Mouse (Mus musculus): ENCODE measurements around the gene Mycbp2.

Gene Mycbp2

GRCm38 (mm10) chr14:103276667-103277066, 69.9 kb downstream of the Mycbp2 start:
- in situ Hi-C loops (cut with MboI; ENCODE audit: unreplicated experiment in 2 of 2), result no loop called here

- in situ Hi-C loops (cut with MboI; ENCODE audit: unreplicated experiment in 2 of 2), result no loop called here
Observed at GRCm38 (mm10) chr14:103260437-103260836, 86.2 kb downstream of the Mycbp2 start.

GRCm38 (mm10) chr14:103258745-103259144, 87.9 kb downstream of the Mycbp2 start:
- in situ Hi-C loops (cut with MboI; ENCODE audit: unreplicated experiment in 2 of 2), result no loop called here

- in situ Hi-C loops (cut with MboI; ENCODE audit: unreplicated experiment in 2 of 2), result no loop called here
Observed at GRCm38 (mm10) chr14:103256866-103257265, 89.7 kb downstream of the Mycbp2 start.

- in situ Hi-C loops (cut with MboI; ENCODE audit: unreplicated experiment in 2 of 2), result no loop called here
Observed at GRCm38 (mm10) chr14:103254311-103254710, 92.3 kb downstream of the Mycbp2 start.

GRCm38 (mm10) chr14:103242020-103242419, 104.6 kb downstream of the Mycbp2 start:
- in situ Hi-C loops (cut with MboI; ENCODE audit: unreplicated experiment in 2 of 2), result no loop called here

GRCm38 (mm10) chr14:103234770-103235169, 111.8 kb downstream of the Mycbp2 start:
- in situ Hi-C loops (cut with MboI; ENCODE audit: unreplicated experiment in 2 of 2), result loop anchor here in 1 of 2 experiments (5.0 kb wide), 1 partner anchor 233 kb away; no protein-coding TSS in a partner anchor

- in situ Hi-C loops (cut with MboI; ENCODE audit: unreplicated experiment in 2 of 2), result loop anchor here in 1 of 2 experiments (5.0 kb wide), 1 partner anchor 233 kb away; no protein-coding TSS in a partner anchor
Observed at GRCm38 (mm10) chr14:103233640-103234593, 112.7 kb downstream of the Mycbp2 start.

- in situ Hi-C loops (cut with MboI; ENCODE audit: unreplicated experiment in 2 of 2), result loop anchor here in 1 of 2 experiments (10.0 kb wide), 1 partner anchor 242 kb away; no protein-coding TSS in a partner anchor
Observed at GRCm38 (mm10) chr14:103222356-103222755, 124.3 kb downstream of the Mycbp2 start.

- in situ Hi-C loops (cut with MboI; ENCODE audit: unreplicated experiment in 2 of 2), result loop anchor here in 1 of 2 experiments (10.0 kb wide), 1 partner anchor 243 kb away; no protein-coding TSS in a partner anchor
Observed at GRCm38 (mm10) chr14:103221751-103222150, 124.9 kb downstream of the Mycbp2 start.

- in situ Hi-C loops (cut with MboI; ENCODE audit: unreplicated experiment in 2 of 2), result no loop called here
Observed at GRCm38 (mm10) chr14:103216331-103216730, 130.3 kb downstream of the Mycbp2 start.

GRCm38 (mm10) chr14:103186658-103187057, 160.0 kb downstream of the Mycbp2 start:
- in situ Hi-C loops (cut with MboI; ENCODE audit: unreplicated experiment in 2 of 2), result no loop called here

- in situ Hi-C loops (cut with MboI; ENCODE audit: unreplicated experiment in 2 of 2), result no loop called here
Observed at GRCm38 (mm10) chr14:103186076-103186475, 160.5 kb downstream of the Mycbp2 start.

GRCm38 (mm10) chr14:103180096-103180495, 166.5 kb downstream of the Mycbp2 start:
- in situ Hi-C loops (cut with MboI; ENCODE audit: unreplicated experiment in 2 of 2), result no loop called here

- in situ Hi-C loops (cut with MboI; ENCODE audit: unreplicated experiment in 2 of 2), result no loop called here
Observed at GRCm38 (mm10) chr14:103162923-103163322, 183.7 kb downstream of the Mycbp2 start.

- in situ Hi-C loops (cut with MboI; ENCODE audit: unreplicated experiment in 2 of 2), result no loop called here
Observed at GRCm38 (mm10) chr14:103155685-103156084, 190.9 kb downstream of the Mycbp2 start.

GRCm38 (mm10) chr14:103150139-103150538, 196.5 kb downstream of the Mycbp2 start:
- in situ Hi-C loops (cut with MboI; ENCODE audit: unreplicated experiment in 2 of 2), result no loop called here

GRCm38 (mm10) chr14:103131991-103132390, 214.6 kb downstream of the Mycbp2 start:
- in situ Hi-C loops (cut with MboI; ENCODE audit: unreplicated experiment in 2 of 2), result loop anchor here in 1 of 2 experiments (10.0 kb wide), 1 partner anchor 63 kb away; no protein-coding TSS in a partner anchor

GRCm38 (mm10) chr14:103125756-103126155, 220.9 kb downstream of the Mycbp2 start:
- in situ Hi-C loops (cut with MboI; ENCODE audit: unreplicated experiment in 2 of 2), result no loop called here

GRCm38 (mm10) chr14:103114994-103115670, 231.5 kb downstream of the Mycbp2 start:
- in situ Hi-C loops (cut with MboI; ENCODE audit: unreplicated experiment in 2 of 2), result no loop called here
